22 mouse cellular contexts compared by ENCODE assay signal in the genomic region with DNA sequence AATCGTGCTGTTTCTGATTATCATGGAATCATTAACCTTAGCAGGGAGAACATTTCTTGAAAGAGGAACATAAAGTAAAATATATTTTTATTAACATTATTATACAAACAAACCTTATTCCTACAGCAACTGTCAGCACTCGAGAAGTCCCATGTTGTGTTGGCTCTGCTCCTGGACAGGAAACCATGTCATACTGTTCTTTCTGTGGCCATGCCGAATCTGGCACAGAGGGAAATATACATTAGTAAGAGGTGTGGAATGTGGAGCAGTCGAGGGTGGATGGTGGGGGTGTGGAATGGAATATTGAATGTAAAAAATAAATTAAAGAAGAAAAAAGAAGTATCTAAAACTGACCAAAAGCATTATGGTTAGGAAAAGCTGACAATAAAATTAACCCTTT.
A peak's percentile ranks its signal among the peaks of the same experiment; 100 is the strongest.
DNase-seq lines count a peak whose midpoint lies in the region; ATAC-seq and TF ChIP-seq lines count a peak whose summit lies in the region.
"Had no signal": no experiment of that assay in that cellular context is flagged by ENCODE, and none has a peak within 500 bp of the region (broad histone marks: within the 10 kb centered on the region; RNA-seq: fewer than 3 reads in every experiment).

No protein-coding gene starts in this region.

- ATAC-seq in megakaryocyte-erythroid progenitor cell, adult 5-6 weeks (replicated peaks; ENCODE audit: low FRiP score, low TSS enrichment, poor library complexity, severe bottlenecking): no peak
- ATAC-seq: activated CD4-positive, CD25-positive, alpha-beta regulatory T cell, adult 4 months; forebrain, embryonic 14.5 days; forebrain, embryonic 16.5 days; Patski had no signal

- DNase-seq in 3134 (ENCODE audit: extremely low read depth, insufficient read length, low spot score): peak; percentile 59
- DNase-seq in 3T3-L1 (ENCODE audit: low read depth, low spot score): peak; percentile 85
- DNase-seq in gastrocnemius, adult 18-20 months (ENCODE audit: low spot score): no peak
- DNase-seq: adrenal gland, adult 8-10 months; adrenal gland, postnatal 14 days; adrenal gland, postnatal 36 days; cerebellum, adult 11-12 months; cerebellum, adult 2 months; cerebellum, adult 9-10 months; cerebellum, postnatal 10 days; cerebellum, postnatal 25 days had no signal

- TF ChIP-seq CTCF in embryonic fibroblast, embryonic 13.5 days (IDR thresholded peaks at IDR 0.05; ENCODE audit: borderline replicate concordance, insufficient read depth, low read length): no peak

- no peak for TF ChIP-seq POLR2A in embryonic fibroblast, embryonic 13.5 days (IDR thresholded peaks at IDR 0.05; ENCODE audit: low read depth, low read length)

- H3K27ac ChIP-seq in embryonic fibroblast, embryonic 13.5 days (ENCODE audit: insufficient read depth, low read length): peak overlapping the region; percentile 34; the same call in 1 of the 2 replicates
- H3K27ac ChIP-seq: embryonic facial prominence, embryonic 10.5 days; embryonic facial prominence, embryonic 12.5 days; forebrain, embryonic 10.5 days; forebrain, embryonic 12.5 days had no signal

- no peaks in the 10 kb centered on the region; the same call in 1 of the 2 replicates for H3K4me1 ChIP-seq in embryonic fibroblast, embryonic 13.5 days (ENCODE audit: control insufficient read depth, insufficient read depth, low read length)
- H3K4me1 ChIP-seq: forebrain, embryonic 10.5 days; forebrain, embryonic 12.5 days had no signal

- no peak overlapping the region for H3K4me3 ChIP-seq in embryonic fibroblast, embryonic 13.5 days (ENCODE audit: insufficient read depth, low read length)
- H3K4me3 ChIP-seq: embryonic facial prominence, embryonic 10.5 days; embryonic facial prominence, embryonic 12.5 days; erythroblast, embryonic 14.5 days; forebrain, embryonic 10.5 days; forebrain, embryonic 12.5 days had no signal
